Mouse (Mus musculus) cerebellum, adult 2 months (tissue): ENCODE data around the gene Gm49630.
"Not testable (repeated sequence)": the region's sequence is repeated elsewhere in the genome, so short reads cannot be mapped to it uniquely, and the experiment has no call there.

Experiments
- CTCF ChIP-seq: fragments of 200-500 bp; IDR thresholded peaks from 2 replicates; pipeline ENCODE4 v1.5.1; 2011; ENCODE audit warnings: low read depth, mild to moderate bottlenecking, control low read depth, low read length, moderate library complexity, borderline replicate concordance; ENCODE audit not compliant: insufficient read depth
- POLR2A ChIP-seq: fragments of 200-500 bp; IDR thresholded peaks from 2 replicates; pipeline ENCODE4 v1.6.1; 2011; ENCODE audit warnings: low read length, control low read depth, borderline replicate concordance; ENCODE audit not compliant: insufficient read depth

DNA sequence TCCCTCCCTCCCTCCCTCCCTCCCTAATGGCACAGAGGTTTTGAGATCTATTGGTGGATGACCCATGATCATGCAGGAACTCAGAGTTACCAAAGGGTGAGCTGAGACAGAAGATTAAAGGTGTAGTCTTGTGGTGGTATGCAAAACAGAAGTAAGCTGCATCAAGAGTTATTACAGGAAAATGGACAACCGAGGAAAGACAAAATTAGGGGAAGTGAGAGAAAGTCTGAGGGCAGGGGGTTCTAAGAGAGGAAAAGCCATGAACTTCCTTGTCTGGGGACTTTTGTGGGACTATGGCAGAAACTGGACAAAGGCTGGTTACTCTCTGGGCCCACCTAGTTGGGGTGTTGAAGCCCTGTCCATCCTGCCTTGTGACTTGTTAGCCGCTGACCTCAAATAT is 24.5 kb upstream of the Gm49630 start:
- TF ChIP-seq CTCF, POLR2A: not testable (repeated sequence)
